Mouse (Mus musculus): Measurements from ENCODE around the gene Pacsin2. TPM values are rescaled to one million over a fixed set of nuclear protein-coding genes. Genes with fewer than 3 reads are reported as not detected.

Gene Pacsin2
- total RNA-seq (2023), result 100 to 1,000 TPM; 112 to 116 TPM

DNA sequence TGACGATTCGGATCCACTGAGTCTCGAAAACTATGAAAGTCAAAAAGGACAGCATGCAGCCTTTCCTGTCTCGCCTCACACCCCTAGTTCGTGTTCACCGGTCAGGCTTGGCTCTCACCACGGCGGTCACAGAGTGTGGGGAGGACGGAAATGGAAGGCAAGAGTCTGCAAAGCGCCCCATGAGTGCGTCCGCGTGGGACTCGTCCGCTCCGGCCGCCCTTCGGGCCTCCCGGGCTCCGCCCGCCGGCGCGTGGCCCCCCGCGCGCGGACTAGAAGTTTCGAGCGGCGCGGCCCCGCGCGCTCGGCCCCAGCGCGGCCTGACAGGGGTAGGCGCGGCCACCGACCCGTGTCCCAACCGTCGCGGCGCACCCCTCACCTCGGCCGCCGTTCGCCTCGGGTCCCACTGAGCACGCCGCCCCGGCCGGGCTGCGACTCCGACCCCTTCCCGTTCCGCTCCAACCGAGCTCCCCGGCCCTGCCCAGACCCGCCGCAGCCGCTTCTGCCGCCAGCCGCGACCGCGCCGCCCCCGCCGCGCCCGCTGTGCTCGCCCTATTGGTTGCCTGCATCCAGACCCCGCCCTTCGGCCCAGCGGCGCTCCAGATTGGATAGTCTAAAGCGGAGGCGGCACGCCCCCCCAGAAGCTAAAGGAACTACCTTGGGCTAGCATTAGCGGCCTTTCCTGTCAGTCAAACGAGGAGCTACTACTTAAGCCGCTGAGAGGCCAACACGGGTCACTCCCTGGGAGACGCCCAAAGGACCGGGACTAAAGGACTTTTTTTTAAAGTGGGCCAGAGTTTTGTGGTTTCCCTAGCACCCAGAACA, at the start of gene Pacsin2:
Gene Pacsin2 (minus strand): TSS at position 524 of the 822 bp plus-strand sequence.

DNA sequence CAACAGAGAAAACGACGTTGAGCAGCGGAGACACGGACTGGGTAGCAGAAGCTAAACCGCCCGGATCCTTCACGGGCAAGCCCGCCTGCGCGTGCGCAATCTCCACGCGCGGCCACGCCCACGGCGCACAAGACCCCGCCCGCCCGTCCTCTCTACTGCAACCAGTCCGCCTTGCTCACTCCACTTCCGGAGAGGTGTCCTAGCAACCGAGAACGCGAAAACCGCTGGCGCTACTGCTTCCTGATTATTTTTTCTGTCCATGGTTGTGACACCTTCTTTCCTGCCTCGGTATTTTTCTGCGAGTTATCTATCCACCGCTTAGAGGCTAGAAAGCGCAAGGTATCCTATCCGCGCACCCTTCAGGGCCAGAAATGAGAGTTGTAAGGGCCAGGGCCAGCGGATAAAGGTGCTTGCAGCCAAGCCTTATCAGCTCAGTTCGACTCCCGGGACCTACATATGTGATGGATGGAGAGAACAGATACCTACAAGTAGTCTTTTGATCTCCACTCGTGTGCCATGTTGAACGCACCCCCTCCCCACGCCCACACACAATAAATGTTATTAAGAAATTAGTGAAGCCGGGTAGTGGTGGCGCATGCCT, 46.5 kb upstream of the Pacsin2 start, which contains the start of gene Ttll1:
Gene Ttll1 (minus strand): TSS at position 89 of the 601 bp plus-strand sequence.

DNA sequence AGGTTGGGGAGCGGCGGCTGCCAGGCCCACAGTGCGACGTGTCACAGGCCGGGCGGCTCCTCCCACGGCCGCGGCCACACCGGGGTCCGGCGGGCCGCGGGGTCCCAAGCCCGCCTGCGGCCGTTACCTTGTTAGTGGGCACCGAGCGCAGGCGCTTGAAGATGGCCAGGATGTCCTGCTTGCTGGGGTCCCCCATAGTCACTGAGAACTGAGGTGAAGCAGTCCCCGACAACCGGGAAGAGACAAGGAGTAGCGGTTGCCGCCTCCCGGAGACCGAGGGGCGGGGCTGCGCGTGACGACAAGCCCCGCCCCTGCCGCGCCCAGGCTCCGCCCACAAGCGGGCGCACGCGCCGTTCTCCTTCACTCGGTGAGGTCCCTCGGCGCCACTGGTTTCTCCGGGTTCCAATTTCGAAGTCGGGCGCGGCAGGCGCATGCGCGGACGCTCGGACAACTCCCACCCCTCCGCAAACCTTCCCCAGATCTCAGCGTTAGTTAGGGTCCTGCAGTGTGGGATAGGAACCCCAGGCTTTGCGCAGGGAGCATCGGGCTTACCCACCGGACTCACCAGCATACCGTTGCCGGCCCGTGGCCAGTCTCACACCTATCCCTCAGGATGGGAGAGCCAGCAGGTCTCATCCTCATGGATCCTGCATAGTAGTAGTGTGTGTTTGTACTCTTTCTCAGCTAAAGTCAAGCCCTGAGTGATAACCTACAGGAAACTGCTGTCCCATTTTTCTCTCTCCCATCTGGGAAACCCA, 114.3 kb downstream of the Pacsin2 start, which contains the start of gene Arfgap3:
Gene Arfgap3 (minus strand): TSS at position 294 of the 758 bp plus-strand sequence.

Other genes starting within 250 kb of the Pacsin2 start
- gene A4galt, start 212.8 kb downstream of the Pacsin2 start, total RNA-seq (2023), result under 1 TPM in 1 of 2 experiments, not detected in 1; 0.18 TPM
- 10 to 100 TPM; 11.7 to 15.7 TPM for gene Arfgap3, start 114.4 kb downstream of the Pacsin2 start, total RNA-seq (2023)
- 1 to 10 TPM; 5.0 to 5.2 TPM for gene Ttll1, start 46.3 kb upstream of the Pacsin2 start, total RNA-seq (2023)
- not detected for gene Bik, start 62.3 kb upstream of the Pacsin2 start, total RNA-seq (2023)
- gene Tspo, start 99.0 kb upstream of the Pacsin2 start, total RNA-seq (2023), result 100 to 1,000 TPM; 246 to 252 TPM
- 1 to 10 TPM; 7.0 to 8.0 TPM for gene Mcat, start 99.2 kb upstream of the Pacsin2 start, total RNA-seq (2023)
- gene Ttll12, start 130.6 kb upstream of the Pacsin2 start, total RNA-seq (2023), result 1 to 10 TPM; 5.4 to 7.4 TPM

Data from neutrophil, adult 59 days (primary cell).